Mouse (Mus musculus): ENCODE data around the gene Scamp1.
"Not testable (repeated sequence)": the region's sequence is repeated elsewhere in the genome, so short reads cannot be mapped to it uniquely, and the experiment has no call there.

Scamp1 gene

GRCm38 (mm10) chr13:94285281-94285871 lies at the start of gene Scamp1:
Scamp1 (minus strand) TSS chr13:94285857.
- peak; percentile 95 for DNase-seq

GRCm38 (mm10) chr13:94330392-94330979 lies 44.8 kb upstream of the Scamp1 start:
- no peak for DNase-seq

GRCm38 (mm10) chr13:94329005-94329404 lies 43.3 kb upstream of the Scamp1 start:
- DNase-seq: not testable (repeated sequence)

GRCm38 (mm10) chr13:94328063-94328462 lies 42.4 kb upstream of the Scamp1 start:
- DNase-seq: no peak

GRCm38 (mm10) chr13:94322475-94322874 lies 36.8 kb upstream of the Scamp1 start:
- no peak for DNase-seq

GRCm38 (mm10) chr13:94321094-94321792 lies 35.6 kb upstream of the Scamp1 start:
- DNase-seq: no peak

- no peak for DNase-seq
Measured at GRCm38 (mm10) chr13:94316975-94317511, 31.4 kb upstream of the Scamp1 start.

- DNase-seq: not testable (repeated sequence)
Measured at GRCm38 (mm10) chr13:94312812-94313211, 27.2 kb upstream of the Scamp1 start.

GRCm38 (mm10) chr13:94308279-94308678 lies 22.6 kb upstream of the Scamp1 start:
- no peak for DNase-seq

- no peak for DNase-seq
Measured at GRCm38 (mm10) chr13:94307531-94307930, 21.9 kb upstream of the Scamp1 start.

- DNase-seq: no peak
Measured at GRCm38 (mm10) chr13:94306968-94307289, 21.3 kb upstream of the Scamp1 start.

- peak; percentile 79 for DNase-seq
Measured at GRCm38 (mm10) chr13:94306277-94306967, 20.8 kb upstream of the Scamp1 start.

- no peak for DNase-seq
Measured at GRCm38 (mm10) chr13:94300946-94301538, 15.4 kb upstream of the Scamp1 start.

- DNase-seq: no peak
Measured at GRCm38 (mm10) chr13:94300232-94300631, 14.6 kb upstream of the Scamp1 start.

- no peak for DNase-seq
Measured at GRCm38 (mm10) chr13:94298401-94298800, 12.7 kb upstream of the Scamp1 start.

GRCm38 (mm10) chr13:94296371-94296770 lies 10.7 kb upstream of the Scamp1 start:
- no peak for DNase-seq

GRCm38 (mm10) chr13:94295922-94296321 lies 10.3 kb upstream of the Scamp1 start:
- DNase-seq: no peak

- no peak for DNase-seq
Measured at GRCm38 (mm10) chr13:94294886-94295285, 9.2 kb upstream of the Scamp1 start.

GRCm38 (mm10) chr13:94293911-94294310 lies 8.3 kb upstream of the Scamp1 start:
- DNase-seq: no peak

- no peak for DNase-seq
Measured at GRCm38 (mm10) chr13:94286195-94286594, 538 bp upstream of the Scamp1 start.

- peak; percentile 49 for DNase-seq
Measured at GRCm38 (mm10) chr13:94284543-94285269, 951 bp downstream of the Scamp1 start.

- DNase-seq: no peak
Measured at GRCm38 (mm10) chr13:94279420-94279819, 6.2 kb downstream of the Scamp1 start.

Data from embryo, embryonic 11 days (tissue).